Mouse (Mus musculus) left cerebral cortex, postnatal 36 days (tissue): Measurements from ENCODE around the gene Arhgap20. TPM values are rescaled to one million over a fixed set of nuclear protein-coding genes. Genes with fewer than 3 reads are reported as not detected.

ENCODE experiments used
- total RNA-seq, 2 experiments: library from RNA; stranded (reverse); gene quantifications; 2 replicates each; pipeline ENCODE4 v1.2.3; 2021

Arhgap20 gene
- total RNA-seq, 2 experiments from 2014 or later = 83.9 to 87.7 TPM

Other genes with a start within 250 kb of the Arhgap20 start
- 10 to 100 TPM; 19.8 to 19.9 TPM for gene Fdx1, start 198.2 kb downstream of the Arhgap20 start, total RNA-seq